Mouse (Mus musculus) cerebellum, postnatal 36 days (tissue): ENCODE results near the gene Zfand2a.

Experiments
- DNase-seq, 2 experiments: peaks; one replicate each; pipeline ENCODE4 v3.0.0; 2021 to 2022; ENCODE audit warnings: mixed read lengths in 2 of 2

Zfand2a gene

DNA sequence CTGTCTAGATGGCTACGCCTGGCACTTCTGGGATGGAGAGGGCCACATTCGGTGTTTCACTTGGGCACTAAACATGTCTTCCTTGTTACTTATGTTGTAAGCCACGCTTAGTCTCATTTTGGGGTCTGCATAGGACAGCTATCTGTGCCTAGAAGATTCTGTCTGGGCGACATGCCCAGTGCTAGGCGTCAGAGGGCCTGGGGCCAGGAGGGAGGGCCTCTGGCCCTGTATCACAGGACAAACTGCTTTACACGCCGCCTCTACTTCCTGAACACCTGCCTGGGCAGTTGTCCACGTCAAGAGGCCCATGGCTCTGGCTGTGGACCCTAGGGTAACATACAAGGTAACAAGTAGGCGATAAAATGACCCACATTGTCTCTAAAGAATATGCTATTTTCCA, 56.4 kb downstream of the Zfand2a start:
- DNase-seq: peak; percentile 40 to 41

DNA sequence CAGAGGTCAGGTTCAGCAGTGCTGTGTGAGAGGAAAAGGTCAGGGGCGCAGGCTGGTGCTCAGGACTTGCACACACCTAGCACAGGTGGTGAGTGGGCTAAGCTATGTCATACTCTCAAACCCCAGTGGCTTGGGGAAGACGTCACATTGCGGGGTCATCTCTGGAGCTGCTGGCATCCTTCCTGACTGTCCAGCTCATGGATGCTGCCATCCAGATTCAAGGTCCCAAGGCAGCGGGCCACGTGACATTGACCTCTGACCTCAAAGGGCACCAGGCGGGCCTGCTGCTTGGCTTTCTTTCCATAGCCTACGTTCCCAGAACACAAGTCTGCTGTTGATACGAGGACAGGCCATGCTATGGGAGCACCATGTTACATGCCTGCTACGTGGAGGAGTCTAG, 57.3 kb downstream of the Zfand2a start:
- DNase-seq: no peak

DNA sequence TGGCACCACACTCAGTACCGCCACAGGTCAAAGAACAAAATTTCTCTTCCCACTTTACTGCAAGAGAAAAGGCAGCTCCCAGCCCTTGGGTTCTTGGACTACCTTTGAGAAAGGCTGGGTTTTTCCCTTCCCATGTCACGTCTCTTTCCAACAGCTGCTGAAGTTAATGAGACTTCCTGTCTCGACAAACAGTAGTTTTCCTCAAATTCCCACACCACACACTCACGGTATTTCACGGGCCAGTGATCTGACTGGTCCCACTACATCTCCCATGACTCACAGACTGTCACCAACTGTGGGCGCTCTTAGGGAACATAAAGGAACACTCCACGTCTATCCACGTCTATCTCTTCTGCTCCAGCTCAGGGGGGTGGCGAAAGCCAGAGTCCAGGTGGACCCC, 59.2 kb downstream of the Zfand2a start:
- no peak for DNase-seq

DNA sequence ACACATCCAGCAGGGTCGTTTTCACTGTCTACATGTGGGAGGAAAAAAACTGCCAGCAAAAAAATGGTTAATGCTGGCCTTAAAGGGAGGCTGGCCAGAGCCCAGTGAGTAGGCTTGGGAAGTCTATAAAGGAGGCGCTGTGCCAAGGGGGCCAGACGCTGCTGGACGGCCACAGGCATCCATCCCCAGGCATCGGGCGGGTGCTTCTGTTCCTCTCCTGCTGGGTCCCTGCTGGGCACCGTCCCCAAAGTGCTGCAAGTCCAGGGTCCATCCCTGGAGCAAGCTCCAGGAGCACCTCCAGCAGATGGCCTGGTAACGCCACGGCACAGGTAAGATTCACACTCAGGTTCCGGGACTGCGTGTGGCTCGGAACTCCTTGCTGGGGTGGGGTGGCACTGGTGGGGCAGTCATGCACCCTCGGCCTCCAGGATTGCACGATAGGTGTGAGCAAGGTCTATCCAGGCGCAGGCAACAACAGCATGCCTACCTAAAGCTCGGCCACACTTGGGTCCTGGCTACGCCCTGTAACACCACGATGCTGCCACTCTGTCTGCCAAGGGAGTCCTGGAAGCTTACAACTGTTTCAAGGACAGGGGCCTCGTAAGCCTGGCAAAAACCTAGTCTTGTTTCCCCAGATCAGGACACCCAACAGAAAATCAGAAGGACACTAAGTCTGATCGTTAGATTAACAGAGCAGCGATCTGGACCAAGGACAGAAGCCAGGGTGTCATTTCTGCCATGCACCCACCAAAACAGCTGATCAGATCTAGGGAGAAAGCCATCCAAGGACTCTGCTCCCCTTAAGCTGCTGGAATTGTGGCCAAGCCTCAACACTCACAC, 61.1 kb downstream of the Zfand2a start, which contains the start of gene Gper1:
Gper1 (plus strand) TSS at position 126 of the 840 bp plus-strand sequence.
- peak; percentile 48 to 52 for DNase-seq
